Mouse (Mus musculus) limb, embryonic 13.5 days (tissue): Measurements from ENCODE around the gene AU021092. TPM values are rescaled to one million over a fixed set of nuclear protein-coding genes. Genes with fewer than 3 reads are reported as not detected.
"Not testable (repeated sequence)": the region's sequence is repeated elsewhere in the genome, so short reads cannot be mapped to it uniquely, and the experiment has no call there.

Experiments
- ATAC-seq: fragments of 200-750 bp; cut with Nextera tagmentation; 2 replicates; pipeline ENCODE4 v1.8.0; 2017; ENCODE audit warnings: low read depth, moderate number of reproducible peaks, moderate TSS enrichment; ENCODE audit not compliant: low FRiP score
- H3K27ac ChIP-seq: fragments of 300-500 bp; sonication (generic); 2 replicates; pipeline ENCODE4 v1.5.1; 2015; ENCODE audit warnings: inconsistent platforms, mild to moderate bottlenecking, moderate library complexity
- H3K27me3 ChIP-seq: fragments of 300-500 bp; sonication (generic); 2 replicates; pipeline ENCODE4 v1.6.1; 2015; ENCODE audit warnings: mild to moderate bottlenecking, inconsistent platforms
- H3K36me3 ChIP-seq: fragments of 300-500 bp; sonication (generic); 2 replicates; pipeline ENCODE4 v1.6.1; 2015; ENCODE audit warnings: inconsistent platforms, mild to moderate bottlenecking, moderate library complexity
- H3K4me1 ChIP-seq: fragments of 300-500 bp; sonication (generic); 2 replicates; pipeline ENCODE4 v1.6.1; 2015; ENCODE audit warnings: inconsistent platforms
- H3K4me2 ChIP-seq: fragments of 300-500 bp; sonication (generic); replicated peaks from 2 replicates; pipeline ENCODE4 v1.6.1; 2015; ENCODE audit warnings: inconsistent platforms, mild to moderate bottlenecking, moderate library complexity
- H3K4me3 ChIP-seq: fragments of 300-500 bp; sonication (generic); 2 replicates; pipeline ENCODE4 v1.5.1; 2015; ENCODE audit warnings: moderate library complexity, mild to moderate bottlenecking, inconsistent platforms
- H3K9ac ChIP-seq: fragments of 300-500 bp; sonication (generic); 2 replicates; pipeline ENCODE4 v1.6.1; 2015; ENCODE audit warnings: mild to moderate bottlenecking, inconsistent platforms
- H3K9me3 ChIP-seq: fragments of 300-500 bp; sonication (generic); 2 replicates; pipeline ENCODE4 v1.6.1; 2016; ENCODE audit warnings: inconsistent platforms
- WGBS: fragments of 180-500 bp; shearing (Covaris S2); methylation state at CpG from one replicate; pipeline ENCODE4 v1.1.7; 2015; 5-methylcytosine and 5-hydroxymethylcytosine counted together
- polyA plus RNA-seq: library from polyadenylated mRNA; unstranded; fragments of >200 nt; fragmentation: Nextera tagmentation; extraction: Ambion mirVana; gene quantifications from 2 replicates; pipeline ENCODE4 v1.2.1, GENCODE M21; 2015

Gene AU021092
- polyA plus RNA-seq, 1 experiment from 2014 or later = 1.7 TPM

GRCm38 (mm10) chr16:5242355-5242754 lies 20.3 kb upstream of the AU021092 start:
- Histone ChIP-seq H3K36me3 (peaks cover 84% of the 10 kb centered on the region), H3K27me3 (no peaks in the 10 kb centered on the region), H3K9ac (no peak overlapping the region), H3K27ac (no peak overlapping the region), H3K9me3 (no peaks in the 10 kb centered on the region), H3K4me2 (no peak overlapping the region), H3K4me3 (no peak overlapping the region), H3K4me1 (no peaks in the 10 kb centered on the region)
- WGBS = 92% methylated on average over 4 of the region's 4 CpGs
- no peak for ATAC-seq

GRCm38 (mm10) chr16:5233418-5234313 lies 11.6 kb upstream of the AU021092 start, which contains the start of gene Alg1:
TSS of gene Alg1 (plus strand) at chr16:5233621.
- no peak within 1 kb of the TSS; the same call in 1 of the 2 replicates for H3K27ac ChIP-seq
- peak within 1 kb of the TSS; percentile 84 for H3K9ac ChIP-seq
- peak within 1 kb of the TSS; percentile 83 for H3K4me2 ChIP-seq
- ATAC-seq = peak; percentile 97
- peaks cover 12% of the 10 kb centered on the region for H3K36me3 ChIP-seq
- H3K27me3 ChIP-seq = no peaks in the 10 kb centered on the region
- H3K9me3 ChIP-seq = no peaks in the 10 kb centered on the region
- WGBS = 2% methylated on average over 47 of the region's 47 CpGs
- peak within 1 kb of the TSS; percentile 90 for H3K4me3 ChIP-seq
- H3K4me1 ChIP-seq = peaks cover 15% of the 10 kb centered on the region

- Histone ChIP-seq H3K27ac (no peak overlapping the region), H3K4me3 (peak overlapping the region; percentile 90), H3K27me3 (no peaks in the 10 kb centered on the region), H3K36me3 (peaks cover 9% of the 10 kb centered on the region; the same call in 1 of the 2 replicates), H3K9me3 (no peaks in the 10 kb centered on the region), H3K4me2 (peak overlapping the region; percentile 83), H3K9ac (no peak overlapping the region), H3K4me1 (peaks cover 15% of the 10 kb centered on the region)
- WGBS = 73% methylated on average over 4 of the region's 4 CpGs
- ATAC-seq = peak; percentile 22
Observed at GRCm38 (mm10) chr16:5232982-5233381, 10.9 kb upstream of the AU021092 start.

- not testable (repeated sequence) for ATAC-seq, H3K27ac ChIP-seq, H3K9me3 ChIP-seq, H3K27me3 ChIP-seq, H3K4me2 ChIP-seq, H3K4me3 ChIP-seq, H3K36me3 ChIP-seq, H3K9ac ChIP-seq, H3K4me1 ChIP-seq
- WGBS = 60% methylated on average over 3 of the region's 3 CpGs
Observed at GRCm38 (mm10) chr16:5228103-5228502, 6.0 kb upstream of the AU021092 start.

- not testable (repeated sequence) for H3K4me3 ChIP-seq, H3K36me3 ChIP-seq, H3K4me2 ChIP-seq, H3K9ac ChIP-seq, H3K27me3 ChIP-seq, ATAC-seq, H3K27ac ChIP-seq, H3K9me3 ChIP-seq, H3K4me1 ChIP-seq
- WGBS = 77% methylated on average over 19 of the region's 19 CpGs
Observed at GRCm38 (mm10) chr16:5227501-5227900, 5.4 kb upstream of the AU021092 start.

- H3K9ac ChIP-seq, H3K4me2 ChIP-seq, H3K36me3 ChIP-seq, H3K4me1 ChIP-seq, H3K9me3 ChIP-seq, H3K4me3 ChIP-seq, H3K27ac ChIP-seq, H3K27me3 ChIP-seq, ATAC-seq: not testable (repeated sequence)
- WGBS = 12% methylated on average over 1 of the region's 1 CpGs
Observed at GRCm38 (mm10) chr16:5226534-5226933, 4.4 kb upstream of the AU021092 start.

GRCm38 (mm10) chr16:5221403-5221802 lies 696 bp downstream of the AU021092 start:
- 70% methylated on average over 4 of the region's 4 CpGs for WGBS
- Histone ChIP-seq H3K4me1 (no peaks in the 10 kb centered on the region), H3K4me3 (no peak overlapping the region)

GRCm38 (mm10) chr16:5217341-5218133 lies 4.6 kb downstream of the AU021092 start:
- no peak for ATAC-seq
- Histone ChIP-seq H3K27me3 (no peaks in the 10 kb centered on the region; the same call in 1 of the 2 replicates), H3K9ac (no peak overlapping the region), H3K36me3 (no peaks in the 10 kb centered on the region), H3K4me1 (no peaks in the 10 kb centered on the region), H3K4me2 (no peak overlapping the region), H3K27ac (no peak overlapping the region), H3K4me3 (no peak overlapping the region), H3K9me3 (no peaks in the 10 kb centered on the region)
- 71% methylated on average over 5 of the region's 5 CpGs for whole genome bisulfite sequencing

More at GRCm38 (mm10) chr16:5221403-5221802, 696 bp downstream of the AU021092 start:
- ATAC-seq = no peak
- Histone ChIP-seq H3K36me3 (no peaks in the 10 kb centered on the region), H3K9me3 (no peaks in the 10 kb centered on the region), H3K4me2 (no peak overlapping the region), H3K9ac (no peak overlapping the region), H3K27ac (no peak overlapping the region), H3K27me3 (no peaks in the 10 kb centered on the region; the same call in 1 of the 2 replicates)

- Histone ChIP-seq H3K27me3 (no peaks in the 10 kb centered on the region; the same call in 1 of the 2 replicates), H3K4me2 (no peak overlapping the region), H3K36me3 (no peaks in the 10 kb centered on the region), H3K4me1 (no peaks in the 10 kb centered on the region), H3K4me3 (no peak overlapping the region), H3K9me3 (no peaks in the 10 kb centered on the region), H3K9ac (no peak overlapping the region), H3K27ac (no peak overlapping the region)
- no peak for ATAC-seq
- 57% methylated on average over 6 of the region's 6 CpGs for WGBS
Observed at GRCm38 (mm10) chr16:5216686-5217085, 5.4 kb downstream of the AU021092 start.

- Histone ChIP-seq H3K27ac (no peak overlapping the region), H3K4me2 (no peak overlapping the region), H3K4me1 (no peaks in the 10 kb centered on the region), H3K27me3 (no peaks in the 10 kb centered on the region), H3K9me3 (no peaks in the 10 kb centered on the region), H3K36me3 (no peaks in the 10 kb centered on the region), H3K4me3 (no peak overlapping the region), H3K9ac (no peak overlapping the region)
- 92% methylated on average over 2 of the region's 2 CpGs for WGBS
- no peak for ATAC-seq
Observed at GRCm38 (mm10) chr16:5214126-5214525, 8.0 kb downstream of the AU021092 start.

- Histone ChIP-seq H3K36me3 (no peaks in the 10 kb centered on the region), H3K9me3 (no peaks in the 10 kb centered on the region), H3K4me2 (no peak overlapping the region), H3K9ac (no peak overlapping the region), H3K27me3 (no peaks in the 10 kb centered on the region), H3K4me3 (no peak overlapping the region), H3K4me1 (no peaks in the 10 kb centered on the region), H3K27ac (no peak overlapping the region)
- WGBS = 73% methylated on average over 3 of the region's 3 CpGs
- no peak for ATAC-seq
Observed at GRCm38 (mm10) chr16:5212150-5212549, 9.9 kb downstream of the AU021092 start.

- H3K4me3 ChIP-seq = no peak overlapping the region
- WGBS = 55% methylated on average over 2 of the region's 2 CpGs
- no peak for ATAC-seq
- no peak overlapping the region for H3K9ac ChIP-seq
- no peak overlapping the region for H3K4me2 ChIP-seq
- H3K36me3 ChIP-seq = no peaks in the 10 kb centered on the region
- no peaks in the 10 kb centered on the region for H3K9me3 ChIP-seq
- H3K27ac ChIP-seq = no peak overlapping the region
- H3K4me1 ChIP-seq = no peaks in the 10 kb centered on the region
- 0 out of 2 replicates have a peak, but pooled peaks cover 5% of the 10 kb centered on the region for H3K27me3 ChIP-seq
Observed at GRCm38 (mm10) chr16:5210365-5210764, 11.7 kb downstream of the AU021092 start.
